Mouse (Mus musculus): ENCODE results near the gene Ahdc1. TPM values are rescaled to one million over a fixed set of nuclear protein-coding genes. Genes with fewer than 3 reads are reported as not detected.

Gene Ahdc1
- polyA plus RNA-seq, 1 experiment from 2014 or later = 13.9 TPM

DNA sequence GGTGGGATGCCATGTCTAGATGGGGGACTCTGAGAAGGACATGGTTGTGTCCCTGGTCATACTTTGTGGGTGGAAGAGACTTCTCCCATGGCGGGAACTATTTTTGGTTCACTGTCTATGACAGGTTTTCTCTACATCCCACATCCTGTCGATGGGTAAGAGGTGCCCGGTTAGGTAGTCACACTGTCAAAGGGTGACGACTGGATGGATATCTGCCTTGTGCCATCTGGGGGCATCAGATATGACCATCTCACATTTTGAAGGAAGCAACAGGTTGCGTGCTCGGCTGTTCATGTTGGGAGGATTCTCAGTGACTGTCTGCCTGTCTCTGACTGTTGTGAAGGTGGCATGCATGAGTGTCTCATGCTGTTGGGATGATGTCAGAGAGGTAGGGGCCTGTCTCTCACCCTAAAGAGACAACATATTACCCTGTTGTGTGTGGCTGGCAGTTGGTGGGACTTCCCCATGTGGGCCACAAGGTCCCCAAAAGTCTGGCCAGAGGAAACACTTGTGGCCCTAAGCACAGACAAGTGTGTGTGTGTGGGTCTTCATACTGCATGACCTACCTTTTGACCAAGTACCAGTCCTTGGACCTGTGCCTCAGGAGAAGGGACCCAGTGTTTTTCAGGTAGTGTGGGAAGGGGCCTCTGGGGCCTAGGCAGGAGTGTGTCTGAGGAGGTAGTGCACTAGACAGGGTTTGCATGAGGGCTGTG is 39.9 kb downstream of the Ahdc1 start:
- Histone ChIP-seq H3K27ac (replicated peaks) (peak overlapping the region; percentile 92), H3K4me2 (replicated peaks) (peak overlapping the region; percentile 40), H3K9me3 (replicated peaks) (no peaks in the 10 kb centered on the region), H3K4me1 (peaks cover 100% of the 10 kb centered on the region), H3K4me3 (replicated peaks) (no peak overlapping the region), H3K36me3 (peaks cover 15% of the 10 kb centered on the region; the same call in 1 of the 2 replicates), H3K9ac (no peak overlapping the region), H3K27me3 (no peaks in the 10 kb centered on the region)
- 76% methylated on average over 6 of the region's 6 CpGs for WGBS
- ATAC-seq (ENCODE audit: insufficient number of reproducible peaks, low FRiP score, low TSS enrichment, low read depth) = no peak

GRCm38 (mm10) chr4:133051550-133051865 is 40.4 kb downstream of the Ahdc1 start:
- Histone ChIP-seq H3K4me1 (peaks cover 100% of the 10 kb centered on the region), H3K4me3 (replicated peaks) (0 out of 2 replicates have a peak overlapping the region, but pooled peaks have one; percentile 15), H3K27ac (replicated peaks) (peak overlapping the region; percentile 92), H3K4me2 (replicated peaks) (peak overlapping the region; percentile 40), H3K9ac (peak overlapping the region; percentile 15; the same call in 1 of the 2 replicates), H3K9me3 (replicated peaks) (no peaks in the 10 kb centered on the region), H3K27me3 (no peaks in the 10 kb centered on the region), H3K36me3 (peaks cover 15% of the 10 kb centered on the region; the same call in 1 of the 2 replicates)
- WGBS = 21% methylated on average over 14 of the region's 14 CpGs
- no peak for ATAC-seq (ENCODE audit: insufficient number of reproducible peaks, low FRiP score, low TSS enrichment, low read depth)

DNA sequence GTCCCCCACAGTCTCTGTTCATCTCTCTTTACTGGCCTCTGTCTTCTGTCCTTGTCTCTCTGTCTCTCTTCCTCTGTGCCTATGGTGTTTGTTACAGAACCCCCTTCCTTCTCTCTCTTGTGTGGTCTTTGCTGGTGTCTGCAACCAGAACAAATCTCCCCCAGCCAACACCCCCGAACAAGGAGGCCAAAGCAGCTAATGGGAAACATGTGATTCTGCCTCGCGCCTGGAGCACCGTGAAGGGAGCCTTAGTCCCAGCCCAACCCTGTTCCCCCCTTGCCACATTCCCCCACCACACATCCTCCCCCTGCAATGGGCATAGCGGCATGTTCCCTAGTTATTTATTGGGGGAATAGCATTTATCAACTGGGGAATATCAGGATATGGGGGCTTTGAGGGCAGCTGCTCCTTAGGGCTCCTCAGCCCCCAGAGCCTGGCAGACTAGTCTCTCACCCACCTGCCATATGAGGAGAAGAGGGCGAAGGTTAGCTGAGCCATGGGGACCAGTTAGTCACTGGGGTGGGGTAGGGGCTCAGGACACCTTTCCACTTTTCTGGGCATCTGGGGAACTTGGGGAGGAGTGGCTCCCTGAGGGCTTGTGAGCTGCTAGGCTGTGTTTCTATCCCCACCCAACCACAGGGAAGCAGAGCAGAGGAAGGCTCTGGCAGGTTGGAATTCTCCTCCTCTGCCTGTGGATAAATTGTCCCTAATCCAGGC is 41.1 kb downstream of the Ahdc1 start:
- Histone ChIP-seq H3K4me3 (replicated peaks) (0 out of 2 replicates have a peak overlapping the region, but pooled peaks have one; percentile 15), H3K27ac (replicated peaks) (peak overlapping the region; percentile 92), H3K36me3 (peaks cover 15% of the 10 kb centered on the region; the same call in 1 of the 2 replicates), H3K4me1 (peaks cover 98% of the 10 kb centered on the region), H3K4me2 (replicated peaks) (peak overlapping the region; percentile 40), H3K9me3 (replicated peaks) (no peaks in the 10 kb centered on the region), H3K9ac (peak overlapping the region; percentile 15; the same call in 1 of the 2 replicates), H3K27me3 (no peaks in the 10 kb centered on the region)
- ATAC-seq (ENCODE audit: insufficient number of reproducible peaks, low FRiP score, low TSS enrichment, low read depth) = peak; percentile 12; the same call in 1 of the 2 replicates
- WGBS = 14% methylated on average over 6 of the region's 6 CpGs

GRCm38 (mm10) chr4:133052995-133053572 is 42.0 kb downstream of the Ahdc1 start:
- Histone ChIP-seq H3K27me3 (no peaks in the 10 kb centered on the region), H3K4me2 (replicated peaks) (no peak overlapping the region), H3K4me3 (replicated peaks) (no peak overlapping the region), H3K36me3 (peaks cover 15% of the 10 kb centered on the region; the same call in 1 of the 2 replicates), H3K4me1 (peaks cover 98% of the 10 kb centered on the region), H3K9ac (no peak overlapping the region), H3K27ac (replicated peaks) (peak overlapping the region; percentile 92), H3K9me3 (replicated peaks) (no peaks in the 10 kb centered on the region)
- no peak for ATAC-seq (ENCODE audit: insufficient number of reproducible peaks, low FRiP score, low TSS enrichment, low read depth)
- WGBS = 71% methylated on average over 13 of the region's 13 CpGs

- Histone ChIP-seq H3K36me3 (peaks cover 21% of the 10 kb centered on the region), H3K4me1 (peaks cover 98% of the 10 kb centered on the region), H3K9me3 (replicated peaks) (no peaks in the 10 kb centered on the region), H3K9ac (no peak overlapping the region), H3K4me3 (replicated peaks) (no peak overlapping the region), H3K27me3 (no peaks in the 10 kb centered on the region), H3K4me2 (replicated peaks) (no peak overlapping the region), H3K27ac (replicated peaks) (0 out of 2 replicates have a peak overlapping the region, but pooled peaks have one; percentile 83)
- WGBS = 70% methylated on average over 6 of the region's 6 CpGs
- no peak for ATAC-seq (ENCODE audit: insufficient number of reproducible peaks, low FRiP score, low TSS enrichment, low read depth)
These were observed 43.5 kb downstream of the Ahdc1 start for GRCm38 (mm10) chr4:133054530-133054929.

- WGBS = 61% methylated on average over 8 of the region's 8 CpGs
- H3K4me1 ChIP-seq = peaks cover 97% of the 10 kb centered on the region
- H3K9me3 ChIP-seq (replicated peaks) = no peaks in the 10 kb centered on the region
- H3K4me3 ChIP-seq (replicated peaks) = no peak overlapping the region
- peak; percentile 22; the same call in 1 of the 2 replicates for ATAC-seq (ENCODE audit: insufficient number of reproducible peaks, low FRiP score, low TSS enrichment, low read depth)
- H3K9ac ChIP-seq = no peak overlapping the region
- peak overlapping the region; percentile 83 for H3K27ac ChIP-seq (replicated peaks)
- H3K4me2 ChIP-seq (replicated peaks) = no peak overlapping the region; the same call in 1 of the 2 replicates
- H3K36me3 ChIP-seq = peaks cover 28% of the 10 kb centered on the region
- no peaks in the 10 kb centered on the region for H3K27me3 ChIP-seq
These were observed 44.3 kb downstream of the Ahdc1 start for GRCm38 (mm10) chr4:133055163-133055951.

GRCm38 (mm10) chr4:133056069-133056890 is 45.2 kb downstream of the Ahdc1 start:
- H3K4me2 ChIP-seq (replicated peaks) = peak overlapping the region; percentile 24; the same call in 1 of the 2 replicates
- no peak overlapping the region for H3K9ac ChIP-seq
- H3K4me3 ChIP-seq (replicated peaks) = no peak overlapping the region; the same call in 1 of the 2 replicates
- peak overlapping the region; percentile 83 for H3K27ac ChIP-seq (replicated peaks)
- H3K9me3 ChIP-seq (replicated peaks) = no peaks in the 10 kb centered on the region
- 10% methylated on average over 15 of the region's 15 CpGs for WGBS
- ATAC-seq (ENCODE audit: insufficient number of reproducible peaks, low FRiP score, low TSS enrichment, low read depth) = peak; percentile 69
- peaks cover 37% of the 10 kb centered on the region for H3K36me3 ChIP-seq
- peaks cover 88% of the 10 kb centered on the region for H3K4me1 ChIP-seq
- no peaks in the 10 kb centered on the region for H3K27me3 ChIP-seq

GRCm38 (mm10) chr4:133057389-133058122 is 46.5 kb downstream of the Ahdc1 start:
- 0 out of 2 replicates have a peak overlapping the region, but pooled peaks have one; percentile 8 for H3K4me2 ChIP-seq (replicated peaks)
- H3K36me3 ChIP-seq = peaks cover 50% of the 10 kb centered on the region
- ATAC-seq (ENCODE audit: insufficient number of reproducible peaks, low FRiP score, low TSS enrichment, low read depth) = peak; percentile 13; the same call in 1 of the 2 replicates
- H3K9ac ChIP-seq = no peak overlapping the region
- peak overlapping the region; percentile 81 for H3K27ac ChIP-seq (replicated peaks)
- no peaks in the 10 kb centered on the region for H3K9me3 ChIP-seq (replicated peaks)
- H3K4me3 ChIP-seq (replicated peaks) = no peak overlapping the region
- no peaks in the 10 kb centered on the region for H3K27me3 ChIP-seq
- WGBS = 20% methylated on average over 6 of the region's 7 CpGs
- peaks cover 75% of the 10 kb centered on the region for H3K4me1 ChIP-seq

GRCm38 (mm10) chr4:133058123-133058453 is 47.0 kb downstream of the Ahdc1 start:
- H3K4me2 ChIP-seq (replicated peaks) = no peak overlapping the region
- ATAC-seq (ENCODE audit: insufficient number of reproducible peaks, low FRiP score, low TSS enrichment, low read depth) = no peak
- H3K9me3 ChIP-seq (replicated peaks) = no peaks in the 10 kb centered on the region
- H3K27ac ChIP-seq (replicated peaks) = peak overlapping the region; percentile 81; the same call in 1 of the 2 replicates
- no peak overlapping the region for H3K4me3 ChIP-seq (replicated peaks)
- H3K4me1 ChIP-seq = peaks cover 70% of the 10 kb centered on the region
- H3K27me3 ChIP-seq = no peaks in the 10 kb centered on the region
- no peak overlapping the region for H3K9ac ChIP-seq
- peaks cover 54% of the 10 kb centered on the region for H3K36me3 ChIP-seq
- 82% methylated on average over 4 of the region's 4 CpGs for WGBS
